Mouse (Mus musculus) forebrain, embryonic 16.5 days (tissue): Measurements from ENCODE around the gene Gm5737. TPM values are rescaled to one million over a fixed set of nuclear protein-coding genes. Genes with fewer than 3 reads are reported as not detected.
A peak's percentile ranks its signal among the peaks of the same experiment; 100 is the strongest.

Experiments
- ATAC-seq: fragments of 200-750 bp; cut with Nextera tagmentation; 2 replicates; pipeline ENCODE4 v1.8.0; 2017; ENCODE audit warnings: mild to moderate bottlenecking, moderate library complexity
- H3K27ac ChIP-seq: fragments of 300-500 bp; sonication (generic); 2 replicates; pipeline ENCODE4 v1.5.1; 2014; ENCODE audit warnings: low read length, control low read depth
- H3K27me3 ChIP-seq: fragments of 300-500 bp; sonication (generic); replicated peaks from 2 replicates; pipeline ENCODE4 v1.6.1; 2014; ENCODE audit warnings: low read length; ENCODE audit not compliant: control insufficient read depth, insufficient read depth
- H3K36me3 ChIP-seq: fragments of 300-500 bp; sonication (generic); 2 replicates; pipeline ENCODE4 v1.6.1; 2014; ENCODE audit not compliant: control insufficient read depth, insufficient read depth
- H3K4me1 ChIP-seq: fragments of 300-500 bp; sonication (generic); replicated peaks from 2 replicates; pipeline ENCODE4 v1.6.1; 2014; ENCODE audit warnings: low read length; ENCODE audit not compliant: control insufficient read depth, insufficient read depth
- H3K4me2 ChIP-seq: fragments of 300-500 bp; sonication (generic); 2 replicates; pipeline ENCODE4 v1.6.1; 2014; ENCODE audit warnings: mild to moderate bottlenecking, low read length, control low read depth
- H3K4me3 ChIP-seq: fragments of 300-500 bp; sonication (generic); replicated peaks from 2 replicates; pipeline ENCODE4 v1.5.1; 2014; ENCODE audit warnings: mild to moderate bottlenecking, low read length, control low read depth
- H3K9ac ChIP-seq: fragments of 300-500 bp; sonication (generic); replicated peaks from 2 replicates; pipeline ENCODE4 v1.6.1; 2014; ENCODE audit warnings: low read depth, low read length, control low read depth
- H3K9me3 ChIP-seq: fragments of 300-500 bp; sonication (generic); 2 replicates; pipeline ENCODE4 v1.6.1; 2016; ENCODE audit warnings: low read length; ENCODE audit not compliant: control insufficient read depth
- WGBS: fragments of 180-500 bp; shearing (Covaris S2); extraction: QIAGEN DNeasy Blood & Tissue Kit; methylation state at CpG from one replicate; pipeline ENCODE4 v1.1.7; 2014; 5-methylcytosine and 5-hydroxymethylcytosine counted together
- polyA plus RNA-seq: library from polyadenylated mRNA; unstranded; fragments of >200 nt; fragmentation: Nextera tagmentation; extraction: Ambion mirVana; gene quantifications from 2 replicates; pipeline ENCODE4 v1.2.1, GENCODE M21; 2015

The Gm5737 gene
- polyA plus RNA-seq, 1 experiment from 2014 or later: not detected

DNA sequence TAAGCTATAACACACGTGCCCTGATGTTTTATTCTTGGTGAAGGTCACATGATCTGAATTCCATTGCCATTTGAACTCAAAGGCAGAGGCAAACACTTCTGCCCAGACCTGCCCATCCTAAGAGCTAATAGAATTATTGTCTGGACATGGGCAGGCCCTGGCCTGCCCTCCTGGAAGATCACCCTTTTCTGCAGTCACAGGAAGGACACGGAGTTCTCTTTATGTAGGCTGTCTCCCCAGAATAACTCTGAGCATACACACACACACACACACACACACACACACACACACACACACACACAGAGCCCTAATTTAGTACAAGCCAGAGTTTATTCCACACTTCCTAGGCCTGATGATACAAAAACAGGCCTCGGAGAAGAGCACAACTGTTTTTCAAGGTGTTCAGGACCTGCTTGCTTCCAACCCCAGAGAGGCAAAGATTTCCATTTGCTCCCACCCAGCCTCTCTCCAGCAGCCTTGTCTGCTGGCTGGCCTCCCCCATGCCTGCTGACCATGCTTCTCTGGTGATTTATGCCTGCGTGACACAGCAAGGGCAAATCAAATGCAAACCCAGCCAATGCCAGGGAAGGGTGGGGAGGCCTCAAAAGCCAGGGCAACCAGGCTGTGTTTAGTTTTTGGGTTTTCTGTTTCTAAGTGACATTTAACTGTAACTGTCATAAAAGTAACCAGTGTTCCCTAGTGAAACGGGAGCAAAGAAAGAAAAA lies 26.4 kb downstream of the Gm5737 start:
- Histone ChIP-seq H3K27ac (no peak overlapping the region), H3K27me3 (no peaks in the 10 kb centered on the region; the same call in 1 of the 2 replicates), H3K9me3 (no peaks in the 10 kb centered on the region), H3K4me1 (peaks cover 5% of the 10 kb centered on the region; the same call in 1 of the 2 replicates), H3K9ac (no peak overlapping the region), H3K4me2 (no peak overlapping the region), H3K4me3 (no peak overlapping the region), H3K36me3 (no peaks in the 10 kb centered on the region)
- 75% methylated on average over 5 of the region's 5 CpGs for WGBS
- no peak for ATAC-seq

DNA sequence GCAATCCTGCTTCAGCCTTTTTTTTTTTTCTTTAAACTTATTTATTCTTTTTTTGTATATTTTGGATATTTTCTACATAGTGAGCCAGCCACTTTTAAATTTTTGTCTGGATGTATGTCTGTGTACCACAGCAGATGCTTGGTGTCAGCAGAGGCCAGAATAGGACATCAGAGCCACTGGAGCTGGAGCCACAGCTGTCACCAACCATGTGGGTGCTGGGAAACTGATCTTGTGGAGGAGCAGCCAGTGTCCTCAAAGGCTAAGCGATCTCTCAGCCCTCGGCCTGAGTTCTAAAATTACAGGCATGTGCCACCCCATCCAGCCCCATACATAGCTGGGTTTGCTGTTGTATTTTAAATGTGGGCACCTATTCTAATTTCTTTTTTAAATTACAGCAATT lies 27.6 kb downstream of the Gm5737 start:
- Histone ChIP-seq H3K36me3 (no peaks in the 10 kb centered on the region), H3K4me1 (peaks cover 12% of the 10 kb centered on the region), H3K27ac (no peak overlapping the region), H3K27me3 (no peaks in the 10 kb centered on the region), H3K4me3 (no peak overlapping the region), H3K9me3 (no peaks in the 10 kb centered on the region), H3K9ac (no peak overlapping the region), H3K4me2 (no peak overlapping the region)
- ATAC-seq: no peak
- WGBS: 79% methylated on average over 2 of the region's 2 CpGs

GRCm38 (mm10) chr7:120842345-120843036 lies 30.3 kb downstream of the Gm5737 start, which contains the start of gene Eef2k:
Gene Eef2k, plus strand, starts transcription at chr7:120842831.
- H3K9me3 ChIP-seq: no peaks in the 10 kb centered on the region
- peak; percentile 91 for ATAC-seq
- peak within 1 kb of the TSS; percentile 52 for H3K4me2 ChIP-seq
- peak within 1 kb of the TSS; percentile 82 for H3K4me3 ChIP-seq
- 3% methylated on average over 33 of the region's 35 CpGs for WGBS
- H3K36me3 ChIP-seq: no peaks in the 10 kb centered on the region
- peak within 1 kb of the TSS; percentile 93 for H3K9ac ChIP-seq
- H3K27me3 ChIP-seq: no peaks in the 10 kb centered on the region
- peaks cover 15% of the 10 kb centered on the region for H3K4me1 ChIP-seq
- H3K27ac ChIP-seq: peak within 1 kb of the TSS; percentile 99

DNA sequence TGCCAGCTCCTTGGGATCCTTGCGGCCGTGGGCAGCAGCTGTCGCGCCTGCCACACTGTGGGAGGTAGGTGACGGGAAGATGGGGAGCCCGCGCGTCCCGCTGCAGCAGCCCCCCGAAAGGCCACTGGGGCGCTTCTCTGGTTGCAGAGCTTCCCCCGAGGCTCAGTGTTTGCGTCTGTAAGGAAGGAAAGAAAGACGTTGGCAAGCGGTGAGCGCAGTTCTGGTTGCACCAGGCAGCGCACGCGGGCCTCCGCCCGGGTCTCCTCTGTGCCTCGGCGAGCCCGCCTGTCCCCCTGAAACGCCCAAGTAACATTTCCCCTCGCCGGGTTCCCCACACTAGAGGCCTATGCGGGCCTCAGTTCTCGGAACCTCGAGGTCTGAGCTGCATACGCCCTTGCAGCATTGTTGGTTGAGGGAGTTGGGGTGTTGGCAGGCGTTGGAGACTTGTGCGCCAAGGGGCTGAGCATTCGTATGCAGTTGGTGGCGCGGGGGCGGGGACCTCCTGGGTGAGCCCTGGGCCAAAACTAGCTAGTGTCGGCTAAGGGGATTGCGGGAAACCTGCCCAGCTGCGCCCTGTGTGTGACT lies 31.0 kb downstream of the Gm5737 start:
- Histone ChIP-seq H3K36me3 (no peaks in the 10 kb centered on the region), H3K4me3 (peak overlapping the region; percentile 82), H3K9me3 (no peaks in the 10 kb centered on the region), H3K27ac (peak overlapping the region; percentile 99), H3K4me1 (peaks cover 15% of the 10 kb centered on the region), H3K4me2 (peak overlapping the region; percentile 52), H3K9ac (peak overlapping the region; percentile 93), H3K27me3 (no peaks in the 10 kb centered on the region)
- under 1% methylated on average over 40 of the region's 40 CpGs for WGBS
- peak; percentile 84 for ATAC-seq

GRCm38 (mm10) chr7:120843852-120844435 lies 31.8 kb downstream of the Gm5737 start:
- H3K27me3 ChIP-seq: no peaks in the 10 kb centered on the region
- WGBS: 2% methylated on average over 16 of the region's 16 CpGs
- no peaks in the 10 kb centered on the region for H3K36me3 ChIP-seq
- peak overlapping the region; percentile 82 for H3K4me3 ChIP-seq
- H3K9ac ChIP-seq: peak overlapping the region; percentile 93
- H3K4me1 ChIP-seq: peaks cover 15% of the 10 kb centered on the region
- no peaks in the 10 kb centered on the region for H3K9me3 ChIP-seq
- H3K4me2 ChIP-seq: peak overlapping the region; percentile 52
- peak overlapping the region; percentile 99 for H3K27ac ChIP-seq
- ATAC-seq: peak; percentile 5; the same call in 1 of the 2 replicates

DNA sequence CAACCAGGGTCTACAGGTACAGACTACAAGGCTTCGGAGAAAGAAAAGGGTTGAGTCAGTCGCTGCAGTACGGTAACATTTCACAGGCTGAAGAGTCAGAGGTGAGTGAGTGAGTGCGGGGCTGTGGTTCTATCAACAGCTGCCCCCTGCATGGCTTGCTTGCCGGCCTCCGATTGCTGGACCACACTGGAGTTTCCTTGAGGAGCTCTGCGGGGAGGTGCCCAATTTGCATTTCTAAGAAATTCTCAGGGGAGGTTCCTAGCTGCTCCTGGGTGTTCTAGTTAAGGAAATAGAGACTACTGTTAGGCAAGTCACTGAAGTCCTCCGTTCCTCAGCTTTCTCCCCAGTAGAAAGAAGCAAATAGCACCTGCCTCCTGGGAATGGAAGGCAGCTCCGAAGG lies 32.5 kb downstream of the Gm5737 start:
- Histone ChIP-seq H3K36me3 (no peaks in the 10 kb centered on the region), H3K4me2 (peak overlapping the region; percentile 52), H3K9me3 (no peaks in the 10 kb centered on the region), H3K27me3 (no peaks in the 10 kb centered on the region), H3K4me1 (peaks cover 15% of the 10 kb centered on the region), H3K9ac (peak overlapping the region; percentile 93), H3K4me3 (peak overlapping the region; percentile 82), H3K27ac (no peak overlapping the region)
- 11% methylated on average over 9 of the region's 9 CpGs for WGBS
- no peak for ATAC-seq

DNA sequence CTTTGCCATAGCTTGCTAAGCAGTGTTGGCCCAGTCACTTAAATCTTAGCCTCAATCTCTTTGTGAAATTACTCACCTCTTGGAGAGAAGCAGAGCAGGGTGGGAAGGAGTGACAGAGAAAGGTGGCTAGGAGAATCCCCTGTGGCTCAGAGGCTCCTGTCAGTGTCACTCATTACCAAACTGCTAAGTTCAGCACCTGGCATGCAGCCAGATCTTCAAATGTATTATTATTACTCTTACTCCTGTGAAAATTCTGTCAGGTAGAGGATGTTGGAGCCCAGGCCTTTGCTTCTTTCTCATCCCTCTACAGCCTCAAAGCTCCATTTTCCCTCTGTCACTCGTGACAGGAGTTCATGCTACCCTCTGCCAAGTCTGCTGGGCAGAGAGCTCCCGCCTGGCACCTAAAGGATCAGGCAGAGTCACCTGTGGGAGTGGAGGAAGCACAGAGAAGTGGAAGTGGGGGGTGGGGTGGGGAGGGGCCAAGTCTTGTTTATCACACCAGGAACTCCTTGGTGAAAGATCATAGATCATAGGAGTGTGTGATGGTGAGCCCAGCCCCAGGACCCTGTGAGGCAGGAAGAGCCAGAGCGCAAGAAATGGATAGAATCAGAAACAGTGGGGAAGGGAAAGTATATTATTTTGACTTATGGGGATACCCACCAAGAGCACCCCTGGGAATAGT lies 36.8 kb downstream of the Gm5737 start:
- no peaks in the 10 kb centered on the region for H3K27me3 ChIP-seq
- no peak overlapping the region for H3K9ac ChIP-seq
- no peak overlapping the region for H3K4me2 ChIP-seq
- H3K9me3 ChIP-seq: no peaks in the 10 kb centered on the region
- no peak overlapping the region for H3K27ac ChIP-seq
- no peak for ATAC-seq
- no peaks in the 10 kb centered on the region for H3K36me3 ChIP-seq
- H3K4me1 ChIP-seq: peaks cover 25% of the 10 kb centered on the region
- 83% methylated on average over 3 of the region's 3 CpGs for WGBS
- H3K4me3 ChIP-seq: no peak overlapping the region

DNA sequence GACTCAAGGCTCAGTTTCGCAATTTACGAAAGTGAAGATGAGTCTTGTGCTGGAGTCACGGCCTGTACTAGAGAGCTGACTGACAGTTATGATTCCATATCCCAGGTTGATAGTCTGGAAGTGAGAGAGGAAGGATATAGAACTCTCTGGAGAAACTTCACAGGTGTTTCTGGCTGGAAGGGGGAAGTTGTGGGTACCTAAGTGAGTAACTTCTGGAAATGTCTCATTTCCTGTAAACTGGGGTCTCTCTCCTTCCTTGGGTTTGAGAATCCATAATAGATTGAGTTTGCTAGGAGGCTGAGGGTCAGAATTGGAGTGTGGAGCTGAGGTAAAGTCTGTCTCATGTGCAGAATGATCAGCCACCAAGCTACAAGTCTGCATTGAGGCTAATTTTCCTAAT lies 38.0 kb downstream of the Gm5737 start:
- ATAC-seq: no peak
- Histone ChIP-seq H3K4me1 (peaks cover 13% of the 10 kb centered on the region), H3K9me3 (no peaks in the 10 kb centered on the region), H3K36me3 (no peaks in the 10 kb centered on the region), H3K9ac (no peak overlapping the region), H3K4me3 (no peak overlapping the region), H3K4me2 (no peak overlapping the region), H3K27me3 (no peaks in the 10 kb centered on the region), H3K27ac (no peak overlapping the region)
- 96% methylated on average over 3 of the region's 3 CpGs for WGBS
